9 mouse cellular contexts compared by ENCODE assay signal in the genomic region with DNA sequence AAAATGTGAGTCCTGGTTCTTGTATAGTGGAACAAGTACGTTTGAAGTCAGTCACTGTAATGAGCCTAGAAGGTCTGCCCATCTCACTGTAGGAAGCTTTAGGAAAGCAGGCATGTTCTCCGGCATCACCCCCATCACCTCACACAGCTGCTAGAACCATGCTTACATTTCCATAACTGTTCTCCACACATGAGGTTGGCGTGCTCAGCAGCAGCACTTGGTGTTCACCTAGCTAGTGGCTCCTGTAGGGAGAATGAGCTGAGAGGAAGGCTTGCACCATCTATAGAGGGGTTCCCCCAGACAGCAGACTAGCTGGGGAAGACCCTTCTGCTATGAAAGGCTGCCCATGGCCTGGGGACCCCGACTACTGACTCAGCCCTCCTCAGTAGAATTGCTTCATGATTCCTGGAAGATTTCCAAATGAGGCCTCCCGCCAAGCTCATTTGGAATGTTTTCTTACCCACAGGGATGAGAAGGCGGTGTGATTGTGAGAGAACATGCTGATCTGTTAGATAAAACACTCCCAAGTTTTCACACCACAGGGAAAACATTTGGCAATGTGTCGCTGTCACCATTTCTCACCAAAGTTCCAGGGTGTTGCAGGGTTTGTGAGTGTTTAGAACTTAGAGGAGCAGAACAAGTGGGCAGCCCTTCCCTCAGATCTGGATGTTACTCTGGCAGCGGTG. TPM values are rescaled to one million over a fixed set of nuclear protein-coding genes. Genes with fewer than 3 reads are reported as not detected.
DNase-seq lines count a peak whose midpoint lies in the region; TF ChIP-seq lines count a peak whose summit lies in the region.
"Had no signal": no experiment of that assay in that cellular context is flagged by ENCODE, and none has a peak within 500 bp of the region (broad histone marks: within the 10 kb centered on the region; RNA-seq: fewer than 3 reads in every experiment).

No protein-coding gene starts in this region.

- no peak for TF ChIP-seq CTCF in gastrocnemius, adult 2 months (IDR thresholded peaks at IDR 0.05)

- H3K4me3 ChIP-seq in gastrocnemius, adult 2 months = no peak overlapping the region
- H3K4me3 ChIP-seq: neural tube, embryonic 13.5 days had no signal

- no peak overlapping the region for H3K27ac ChIP-seq in gastrocnemius, adult 2 months
- H3K27ac ChIP-seq: neural tube, embryonic 13.5 days had no signal

- peak; percentile 43 for DNase-seq in gastrocnemius, adult 2 months
- DNase-seq in gastrocnemius, postnatal 14 days = no peak
- DNase-seq in adrenal gland, postnatal 10 days = peak; percentile 37
- DNase-seq in heart, postnatal 4 days = peak; percentile 11
- DNase-seq in left cerebral cortex, postnatal 25 days (ENCODE audit: low spot score in 2 of 2) = peak; percentile 76 to 91
- DNase-seq in cerebellum, adult 18-20 months = no peak
- no peak for DNase-seq in thymus, postnatal 10 days (ENCODE audit: low spot score in 2 of 2)
- no peak for DNase-seq in embryo, embryonic 10 days (ENCODE audit: low spot score)

- intact Hi-C loops in gastrocnemius, adult 2 months (cut with DNase I) = no loop called here
- intact Hi-C loops in gastrocnemius, postnatal 14 days (cut with DNase I; ENCODE audit: low total_unique reads) = no loop called here
- intact Hi-C loops in left cerebral cortex, postnatal 25 days (cut with DNase I) = no loop called here

RNA-seq across cellular contexts. Expression of a gene that starts 27.2 kb away (rescaled TPM):
- total RNA-seq in gastrocnemius, adult 2 months (2021) = 10 to 100 TPM; 10.9 to 12.8 TPM
- total RNA-seq in gastrocnemius, postnatal 14 days (2021) = 1 to 10 TPM; 8.6 to 8.8 TPM
- total RNA-seq in adrenal gland, postnatal 10 days (2021) = 10 to 100 TPM; 16.1 to 19.0 TPM
- total RNA-seq in heart, postnatal 4 days (2021) = 10 to 100 TPM in 1 of 2 experiments, 1 to 10 TPM in 1; 9.2 to 10.5 TPM
- total RNA-seq in left cerebral cortex, postnatal 25 days (2021) = 10 to 100 TPM; 39.3 to 42.8 TPM

RNA-seq across cellular contexts. Expression of a gene that starts 46.6 kb away (rescaled TPM):
- total RNA-seq in gastrocnemius, adult 2 months (2021) = 1 to 10 TPM; 3.0 to 4.1 TPM
- 1 to 10 TPM; 5.6 to 6.0 TPM for total RNA-seq in gastrocnemius, postnatal 14 days (2021)
- 10 to 100 TPM in 1 of 2 experiments, 1 to 10 TPM in 1; 7.1 to 10.5 TPM for total RNA-seq in adrenal gland, postnatal 10 days (2021)
- 1 to 10 TPM; 6.7 to 7.2 TPM for total RNA-seq in heart, postnatal 4 days (2021)
- 1 to 10 TPM; 7.2 to 7.7 TPM for total RNA-seq in left cerebral cortex, postnatal 25 days (2021)

Comparison
In these comparisons a context has a peak if more than half of its experiments do, and no peak if none do; other contexts are left out.
1. DNase-seq: peak in gastrocnemius, adult 2 months (single experiment), adrenal gland, postnatal 10 days (single experiment), heart, postnatal 4 days (single experiment) and left cerebral cortex, postnatal 25 days (2 of 2); none in gastrocnemius, postnatal 14 days (single experiment), cerebellum, adult 18-20 months (0 of 2), thymus, postnatal 10 days (0 of 2) and embryo, embryonic 10 days (single experiment).